Mouse (Mus musculus): ENCODE measurements at regions not wholly inside any gene's neighbourhood (a gene's known extent, or its start where the extent isn't known, plus 50 kb on each side); places are given as distances from the start of the nearest gene placed in this dataset.

GRCm38 (mm10) chr9:30175376-30175775 is 212.4 kb upstream of the Ntm start:
- no peak for DNase-seq

- no peak for DNase-seq
Measured at GRCm38 (mm10) chr9:30183409-30183808, 220.5 kb upstream of the Ntm start.

- no peak for DNase-seq
Measured at GRCm38 (mm10) chr9:30184996-30185763, 222.2 kb upstream of the Ntm start.

- no peak for DNase-seq
Measured at GRCm38 (mm10) chr9:30186261-30186660, 223.3 kb upstream of the Ntm start.

GRCm38 (mm10) chr9:30190078-30190477 is 227.1 kb upstream of the Ntm start:
- DNase-seq, result no peak

GRCm38 (mm10) chr9:30191119-30191518 is 228.2 kb upstream of the Ntm start:
- DNase-seq, result no peak

GRCm38 (mm10) chr9:30191902-30192301 is 229.0 kb upstream of the Ntm start:
- no peak for DNase-seq

- DNase-seq, result no peak
Measured at GRCm38 (mm10) chr9:30194866-30195265, 231.9 kb upstream of the Ntm start.

- DNase-seq, result no peak
Measured at GRCm38 (mm10) chr9:30202411-30202810, 224.5 kb upstream of the Snx19 start.

- no peak for DNase-seq
Measured at GRCm38 (mm10) chr9:30207631-30208030, 219.3 kb upstream of the Snx19 start.

GRCm38 (mm10) chr9:30209806-30210205 is 217.1 kb upstream of the Snx19 start:
- no peak for DNase-seq

- DNase-seq, result no peak
Measured at GRCm38 (mm10) chr9:30212471-30213075, 214.3 kb upstream of the Snx19 start.

GRCm38 (mm10) chr9:30234501-30235163 is 192.3 kb upstream of the Snx19 start:
- no peak for DNase-seq

GRCm38 (mm10) chr9:30235791-30236190 is 191.1 kb upstream of the Snx19 start:
- no peak for DNase-seq

- no peak for DNase-seq
Measured at GRCm38 (mm10) chr9:30242107-30242506, 184.8 kb upstream of the Snx19 start.

GRCm38 (mm10) chr9:30264533-30265168 is 162.3 kb upstream of the Snx19 start:
- DNase-seq, result peak; percentile 47

- DNase-seq, result no peak
Measured at GRCm38 (mm10) chr9:30271081-30271480, 155.8 kb upstream of the Snx19 start.

GRCm38 (mm10) chr9:30273836-30274235 is 153.1 kb upstream of the Snx19 start:
- DNase-seq, result no peak

- no peak for DNase-seq
Measured at GRCm38 (mm10) chr9:30278231-30278630, 148.7 kb upstream of the Snx19 start.

GRCm38 (mm10) chr9:30283080-30283770 is 143.7 kb upstream of the Snx19 start:
- no peak for DNase-seq

GRCm38 (mm10) chr9:30283771-30284148 is 143.1 kb upstream of the Snx19 start:
- no peak for DNase-seq

GRCm38 (mm10) chr9:30284562-30285323 is 142.2 kb upstream of the Snx19 start:
- no peak for DNase-seq

- DNase-seq, result no peak
Measured at GRCm38 (mm10) chr9:30285324-30285599, 141.6 kb upstream of the Snx19 start.
